Mouse (Mus musculus): ENCODE data around the gene Cip2a.
A peak's percentile ranks its signal among the peaks of the same experiment; 100 is the strongest.

Cip2a gene

GRCm38 (mm10) chr16:48993559-48994342 is at the start of gene Cip2a, which contains the start of gene Dzip3:
Gene Cip2a, plus strand, starts transcription at chr16:48994185.
Gene Dzip3, minus strand, starts transcription at chr16:48994165.
- DNase-seq (ENCODE audit: low spot score) = peak; percentile 84

GRCm38 (mm10) chr16:48972996-48973395 is 21.0 kb upstream of the Cip2a start:
- no peak for DNase-seq (ENCODE audit: low spot score)

- DNase-seq (ENCODE audit: low spot score) = no peak
These were observed 20.4 kb upstream of the Cip2a start for GRCm38 (mm10) chr16:48973548-48973947.

GRCm38 (mm10) chr16:48979965-48980364 is 14.0 kb upstream of the Cip2a start:
- DNase-seq (ENCODE audit: low spot score) = no peak

DNA sequence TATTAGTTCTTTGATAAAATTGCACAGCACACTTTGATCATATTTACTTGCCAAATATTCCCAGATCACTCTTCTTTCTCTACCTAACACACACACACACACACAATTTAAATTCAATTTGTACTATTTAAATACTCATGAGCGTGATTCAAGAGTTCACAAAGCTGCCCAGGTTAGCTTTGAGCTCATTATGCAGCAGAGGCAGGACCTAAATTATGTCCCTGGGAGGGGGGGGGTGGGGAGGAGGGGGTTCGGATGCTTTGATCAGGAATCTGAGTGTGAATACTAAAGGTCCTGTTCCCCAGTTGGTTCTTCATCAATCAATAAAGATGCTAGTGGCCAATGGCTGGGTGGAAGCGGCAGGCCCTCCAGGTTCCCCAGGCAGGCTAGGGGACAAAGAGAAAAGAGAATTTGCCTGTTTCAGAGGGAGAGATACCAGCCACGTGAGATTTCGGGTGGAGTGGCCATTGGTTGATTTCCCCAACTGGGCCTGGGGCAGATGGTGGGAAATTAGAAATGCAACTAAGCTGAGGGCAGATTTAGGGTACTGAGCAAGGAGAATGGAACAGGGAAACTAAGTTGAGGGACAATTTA is 8.9 kb upstream of the Cip2a start:
- no peak for DNase-seq (ENCODE audit: low spot score)

- no peak for DNase-seq (ENCODE audit: low spot score)
These were observed 4.3 kb upstream of the Cip2a start for GRCm38 (mm10) chr16:48989700-48990099.

GRCm38 (mm10) chr16:48992437-48993230 is 1.4 kb upstream of the Cip2a start:
- no peak for DNase-seq (ENCODE audit: low spot score)

DNA sequence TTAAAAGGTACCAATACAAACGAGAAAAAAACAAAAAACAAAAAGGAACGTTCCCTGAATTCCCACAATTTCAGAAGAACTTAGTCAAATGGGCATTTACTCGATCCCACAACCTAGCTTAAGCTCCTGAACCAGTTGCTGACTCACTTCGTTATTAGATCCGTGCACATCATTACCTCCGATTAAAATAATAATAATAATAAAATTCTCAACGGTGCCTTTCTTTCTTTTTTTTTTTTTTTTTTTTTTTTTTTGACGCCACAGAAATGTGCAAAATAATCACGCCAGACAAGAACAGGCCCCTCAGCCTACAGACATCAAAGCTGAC is 790 bp upstream of the Cip2a start:
- no peak for DNase-seq (ENCODE audit: low spot score)

GRCm38 (mm10) chr16:48994343-48994693 is 333 bp downstream of the Cip2a start:
- DNase-seq (ENCODE audit: low spot score) = no peak

DNA sequence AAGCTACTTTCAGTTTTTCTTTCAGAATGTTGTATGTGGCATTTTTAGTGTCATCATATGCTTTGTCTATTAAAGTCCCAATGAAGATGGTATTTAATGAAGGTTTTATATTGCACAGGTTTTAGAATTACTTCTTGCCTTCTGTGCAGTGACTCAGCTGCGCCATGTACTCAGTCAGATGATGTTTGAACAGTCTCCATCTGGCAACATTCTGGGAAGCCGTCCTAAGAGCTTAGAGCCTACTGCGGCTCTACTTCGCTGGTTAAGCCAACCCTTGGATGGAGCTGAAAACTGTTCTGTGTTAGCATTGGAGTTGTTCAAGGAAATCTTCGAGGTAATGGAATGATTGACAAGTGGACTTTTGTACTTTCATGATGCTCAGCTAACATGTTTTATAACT is 10.2 kb downstream of the Cip2a start:
- DNase-seq (ENCODE audit: low spot score) = no peak

GRCm38 (mm10) chr16:49016620-49017332 is 22.8 kb downstream of the Cip2a start:
- no peak for DNase-seq (ENCODE audit: low spot score)

DNA sequence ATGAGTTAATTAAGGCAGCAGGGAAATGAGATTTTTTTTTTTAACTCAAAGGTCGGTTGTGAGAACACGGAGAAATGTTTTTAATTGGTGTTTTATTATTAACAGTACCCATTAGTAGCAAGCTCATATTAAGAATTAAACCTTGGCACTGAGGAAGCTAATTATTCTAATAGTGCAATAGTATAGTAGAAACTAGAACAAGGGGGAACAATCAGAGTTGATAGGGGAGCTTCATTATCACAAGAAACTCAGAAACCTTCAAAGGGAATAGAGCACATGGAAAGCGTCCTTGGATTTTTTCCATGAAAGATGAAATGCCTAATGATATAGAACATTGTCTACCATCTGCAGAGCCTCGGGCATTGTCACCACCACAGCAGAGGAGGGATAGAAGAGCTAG is 41.9 kb downstream of the Cip2a start:
- DNase-seq (ENCODE audit: low spot score) = no peak

DNA sequence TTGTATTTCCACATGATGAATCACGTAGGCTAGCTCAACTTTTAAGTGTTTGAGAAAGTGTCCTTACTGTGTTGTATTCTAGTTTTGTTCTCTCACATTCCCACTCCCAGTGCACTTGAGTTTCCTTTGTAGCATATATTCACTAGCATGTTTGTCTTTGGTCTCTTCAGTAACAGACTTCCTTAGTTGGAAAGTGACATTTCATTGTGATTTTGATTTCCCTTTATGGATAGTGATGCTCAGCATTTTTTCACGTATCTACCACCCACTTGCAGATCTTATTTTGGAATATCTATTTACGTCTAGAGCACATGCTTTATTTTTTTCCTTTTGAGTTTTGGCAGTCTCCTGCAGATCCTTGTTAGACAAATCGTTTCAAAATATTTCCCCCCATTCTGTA is 43.8 kb downstream of the Cip2a start:
- DNase-seq (ENCODE audit: low spot score) = no peak

DNA sequence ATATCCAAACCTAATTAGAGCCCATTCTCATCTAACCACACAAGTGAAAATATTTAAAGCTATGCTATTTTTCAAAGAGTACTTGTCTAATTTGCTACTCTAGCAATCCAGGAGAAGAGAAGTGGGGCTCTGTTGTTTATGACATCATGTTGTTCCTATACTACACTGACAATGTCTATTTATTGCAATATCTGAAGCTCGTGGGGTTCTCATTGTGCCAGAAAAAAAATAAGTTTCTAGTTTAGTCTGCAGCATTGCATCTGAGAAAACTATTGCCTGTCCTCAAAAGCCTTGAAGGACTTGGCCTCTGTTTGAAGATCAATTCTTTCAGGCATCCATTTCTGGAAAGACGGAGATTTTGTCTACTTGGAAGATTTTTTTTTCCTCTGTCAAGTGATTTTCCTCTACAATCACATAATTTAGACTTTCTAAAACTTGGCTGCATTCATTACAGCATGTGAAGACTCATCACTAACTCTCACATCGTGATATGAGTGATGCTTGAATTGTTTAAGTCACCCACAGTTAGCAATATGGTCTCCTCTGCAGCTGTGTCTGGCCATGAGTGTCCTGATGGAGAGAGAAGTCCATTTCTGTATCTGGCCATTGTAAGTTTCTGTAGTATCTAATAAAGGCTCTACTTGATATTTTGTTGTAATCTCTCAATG is 46.7 kb downstream of the Cip2a start:
- DNase-seq (ENCODE audit: low spot score) = no peak

DNA sequence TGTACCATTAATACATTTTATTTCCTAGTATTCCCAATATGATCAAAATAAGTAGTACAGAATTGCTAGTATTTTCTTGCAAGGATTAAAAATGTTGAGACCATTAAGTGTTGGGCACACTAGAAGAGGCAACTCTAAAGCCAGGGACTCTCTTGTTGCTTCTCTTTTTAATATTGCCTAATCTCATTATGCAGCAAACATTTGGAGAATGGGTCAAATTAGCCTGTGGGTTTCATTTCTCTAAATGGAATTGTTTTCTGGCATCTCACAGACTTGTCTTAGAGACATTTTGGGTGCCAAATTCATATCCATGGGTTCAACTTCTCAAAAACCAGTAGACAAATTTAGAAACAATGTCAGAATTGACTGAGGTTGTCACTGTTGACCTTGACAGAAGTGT is 55.2 kb downstream of the Cip2a start:
- DNase-seq (ENCODE audit: low spot score) = no peak

DNA sequence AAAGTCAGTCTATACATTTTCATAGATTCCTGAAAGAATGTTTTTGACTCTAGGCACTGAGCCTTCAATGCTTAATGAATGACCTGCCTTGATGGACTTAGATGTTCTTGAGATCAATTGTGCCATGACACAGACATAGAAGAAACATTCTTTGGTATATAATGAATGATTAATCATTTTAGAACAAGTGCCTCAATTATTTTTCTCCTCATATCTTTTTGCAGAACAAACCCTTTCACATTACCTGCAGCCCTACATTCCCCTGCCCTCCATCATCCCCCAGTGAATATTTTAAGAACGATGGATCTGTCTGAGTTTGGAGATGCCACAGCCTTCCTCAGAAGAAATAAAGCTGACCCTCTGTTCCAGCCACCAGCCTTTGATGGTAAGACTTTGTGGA is 63.2 kb downstream of the Cip2a start, which contains the start of gene Myh15:
Gene Myh15, plus strand, starts transcription at position 301 of the 400 bp plus-strand sequence.
- DNase-seq (ENCODE audit: low spot score) = no peak

Data from lung, postnatal 25 days (tissue).